Mouse (Mus musculus) hindbrain, embryonic 10.5 days (tissue): ENCODE measurements around the gene Gm3259. TPM values are rescaled to one million over a fixed set of nuclear protein-coding genes. Genes with fewer than 3 reads are reported as not detected.
"Not testable (repeated sequence)": the region's sequence is repeated elsewhere in the genome, so short reads cannot be mapped to it uniquely, and the experiment has no call there.

ENCODE experiments used
- DNase-seq: peaks from one replicate; pipeline ENCODE4 v3.0.0-alpha.2; 2017; ENCODE audit warnings: low spot score
- H3K27ac ChIP-seq: fragments of 300-500 bp; sonication (generic); 2 replicates; pipeline ENCODE4 v1.5.1; 2016; ENCODE audit warnings: mild to moderate bottlenecking, moderate library complexity
- H3K27me3 ChIP-seq: fragments of 300-500 bp; sonication (generic); 2 replicates; pipeline ENCODE4 v1.6.1; 2016; ENCODE audit warnings: mild to moderate bottlenecking; ENCODE audit not compliant: poor library complexity, insufficient read depth, severe bottlenecking
- H3K36me3 ChIP-seq: fragments of 300-500 bp; sonication (generic); 2 replicates; pipeline ENCODE4 v1.6.1; 2016; ENCODE audit warnings: mild to moderate bottlenecking, moderate library complexity
- H3K4me1 ChIP-seq: fragments of 300-500 bp; sonication (generic); replicated peaks from 2 replicates; pipeline ENCODE4 v1.6.1; 2016; ENCODE audit warnings: mild to moderate bottlenecking
- H3K4me3 ChIP-seq: fragments of 300-500 bp; sonication (generic); 2 replicates; pipeline ENCODE4 v1.5.1; 2016; ENCODE audit warnings: mild to moderate bottlenecking, moderate library complexity
- H3K9me3 ChIP-seq: fragments of 300-500 bp; sonication (generic); 2 replicates; pipeline ENCODE4 v1.6.1; 2016; ENCODE audit warnings: mild to moderate bottlenecking, moderate library complexity
- WGBS: fragments of 180-500 bp; shearing (Covaris S2); methylation state at CpG from one replicate; pipeline ENCODE4 v1.1.7; 2016; 5-methylcytosine and 5-hydroxymethylcytosine counted together
- polyA plus RNA-seq: library from polyadenylated mRNA; unstranded; fragments of >200 nt; fragmentation: Nextera tagmentation; extraction: Ambion mirVana; gene quantifications from 2 replicates; pipeline ENCODE4 v1.2.1, GENCODE M21; 2016

The Gm3259 gene
- not detected in 2 replicates for polyA plus RNA-seq

DNA sequence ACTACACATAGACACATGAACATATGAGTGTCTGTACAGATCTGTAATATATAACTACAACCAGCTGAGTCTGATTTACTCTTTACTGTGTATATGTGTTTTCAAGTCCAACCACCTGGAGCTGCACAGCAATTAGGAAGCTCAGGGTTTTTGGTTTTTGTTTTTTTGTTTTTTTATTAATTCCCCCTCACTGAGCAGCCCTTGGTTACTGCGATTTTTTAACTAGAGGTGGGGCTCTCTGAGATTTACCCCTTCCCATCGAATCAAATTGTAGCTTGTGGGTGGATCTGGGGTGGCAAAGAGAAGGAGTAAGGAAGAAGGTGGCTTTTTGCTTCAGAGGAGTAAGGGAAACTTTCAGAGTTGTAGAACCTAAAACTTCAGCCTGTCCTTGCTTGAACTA lies at the start of gene Gm3259:
Gene Gm3259, plus strand, starts transcription at position 301 of the 400 bp plus-strand sequence.
- not testable (repeated sequence) for H3K27me3 ChIP-seq, H3K4me3 ChIP-seq, DNase-seq, H3K9me3 ChIP-seq, H3K36me3 ChIP-seq, H3K4me1 ChIP-seq, H3K27ac ChIP-seq
- WGBS: 60% methylated on average over 2 of the region's 2 CpGs

- no CpG with 5 or more reads among the region's 1 CpGs for WGBS
- H3K36me3 ChIP-seq, H3K9me3 ChIP-seq, H3K27me3 ChIP-seq, H3K27ac ChIP-seq, H3K4me3 ChIP-seq, DNase-seq, H3K4me1 ChIP-seq: not testable (repeated sequence)
Observed at GRCm38 (mm10) chr5:95272668-95273067, 33.0 kb upstream of the Gm3259 start, which contains the start of gene Gm10424. Gene Gm10424 (minus strand): TSS chr5:95272768.

Other genes with a start within 250 kb of the Gm3259 start
- gene Gm7942, start 199.0 kb upstream of the Gm3259 start, polyA plus RNA-seq: not detected in 2 replicates
- not detected in 2 replicates for gene Gm16513, start 123.3 kb upstream of the Gm3259 start, polyA plus RNA-seq
- gene Gm10424, start 33.1 kb upstream of the Gm3259 start, polyA plus RNA-seq: not detected in 2 replicates
- not detected in 2 replicates for gene D5Ertd577e, start 150.9 kb downstream of the Gm3259 start, polyA plus RNA-seq
- not detected in 2 replicates for gene Gm3286, start 204.8 kb downstream of the Gm3259 start, polyA plus RNA-seq